Mouse (Mus musculus): ENCODE results near the gene Cd47. TPM values are rescaled to one million over a fixed set of nuclear protein-coding genes. Genes with fewer than 3 reads are reported as not detected.
A peak's percentile ranks its signal among the peaks of the same experiment; 100 is the strongest.

Cd47 gene
- total RNA-seq, 2 experiments from 2014 or later: 57.3 to 58.4 TPM

DNA sequence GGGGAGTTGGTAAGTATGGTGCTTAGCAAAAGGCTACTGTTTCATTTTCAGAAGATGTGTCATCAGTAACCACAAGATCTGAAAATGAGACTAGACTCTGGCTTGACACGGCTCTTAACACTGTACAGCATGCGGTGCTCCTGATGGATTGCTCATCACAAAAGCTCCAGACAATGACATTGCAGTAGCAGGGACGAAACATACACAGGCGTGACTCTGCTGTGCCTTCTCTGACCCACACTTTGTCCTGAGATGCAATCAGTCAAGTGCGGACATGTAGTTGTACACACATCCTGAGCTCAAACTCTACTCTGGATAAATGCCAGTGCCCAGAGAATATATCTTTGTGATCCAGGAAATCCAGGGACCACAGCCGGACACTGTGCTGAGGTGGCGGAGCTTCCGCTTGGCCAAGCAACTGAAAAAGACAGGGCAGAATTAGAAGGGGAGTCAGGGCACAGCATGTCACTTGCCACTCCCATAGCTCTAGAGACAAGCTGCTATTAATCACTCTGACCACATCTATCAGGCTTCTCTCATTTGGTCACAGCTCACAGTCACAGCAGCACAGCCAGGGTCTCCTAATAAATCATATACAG, 151.7 kb downstream of the Cd47 start:
- DNase-seq: no peak

DNA sequence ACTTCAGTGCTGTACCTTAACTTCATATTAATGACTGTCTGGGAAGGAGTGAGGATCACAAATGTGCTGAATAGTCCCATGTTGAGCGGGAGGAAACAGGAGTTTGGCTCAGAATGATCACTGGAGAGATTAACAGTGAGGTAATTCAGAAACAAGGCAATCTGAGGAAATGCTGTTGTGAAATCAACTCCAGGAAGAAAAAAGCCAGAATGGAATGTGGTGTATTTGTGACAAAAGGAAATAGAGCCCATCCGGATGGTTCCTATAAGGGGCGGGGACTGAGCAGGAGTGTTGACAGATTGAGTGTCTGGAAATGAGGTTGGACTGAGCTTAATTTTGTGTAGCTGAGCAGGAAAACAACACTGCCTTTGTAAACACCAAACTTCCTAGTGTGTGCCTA, 153.5 kb downstream of the Cd47 start:
- DNase-seq: peak; percentile 49

DNA sequence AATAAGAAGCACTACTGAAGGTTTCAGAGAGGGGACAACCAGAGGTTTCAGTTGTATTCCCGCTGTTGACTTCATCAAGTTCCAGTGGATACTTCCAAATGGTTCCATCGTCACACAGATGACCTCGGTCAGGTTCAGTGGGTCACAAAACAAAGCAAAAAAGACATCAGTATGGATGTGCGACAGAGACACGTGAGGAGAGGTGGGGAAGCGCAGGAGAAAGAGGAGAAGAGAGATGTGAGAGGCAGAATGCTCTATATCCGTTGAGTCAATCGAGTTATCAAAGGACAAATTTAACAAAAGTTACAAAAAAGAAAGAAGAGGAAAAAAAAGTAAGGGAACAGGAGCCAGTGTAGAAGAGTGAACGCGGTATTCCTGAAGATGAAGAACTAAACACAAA, 154.6 kb downstream of the Cd47 start:
- no peak for DNase-seq

DNA sequence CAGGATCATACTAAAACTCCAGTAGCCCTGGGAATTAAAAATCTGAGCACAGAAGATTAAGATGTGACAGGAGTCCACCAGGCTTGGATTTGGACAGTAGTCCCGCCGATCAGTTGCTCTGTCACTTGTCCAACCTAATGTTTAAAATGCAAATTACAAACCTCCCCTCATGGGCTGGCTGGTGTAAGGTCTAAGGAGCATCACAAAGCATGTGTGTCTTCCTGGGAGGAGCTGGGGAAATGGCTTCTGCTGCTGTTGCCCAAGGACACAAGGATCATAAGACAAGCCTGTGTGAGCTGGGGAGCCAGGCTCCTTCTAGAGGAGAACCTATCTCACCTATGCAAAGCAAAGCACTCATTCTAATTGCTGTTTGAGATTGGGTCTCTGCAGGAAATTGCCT, 155.0 kb downstream of the Cd47 start:
- DNase-seq: no peak

DNA sequence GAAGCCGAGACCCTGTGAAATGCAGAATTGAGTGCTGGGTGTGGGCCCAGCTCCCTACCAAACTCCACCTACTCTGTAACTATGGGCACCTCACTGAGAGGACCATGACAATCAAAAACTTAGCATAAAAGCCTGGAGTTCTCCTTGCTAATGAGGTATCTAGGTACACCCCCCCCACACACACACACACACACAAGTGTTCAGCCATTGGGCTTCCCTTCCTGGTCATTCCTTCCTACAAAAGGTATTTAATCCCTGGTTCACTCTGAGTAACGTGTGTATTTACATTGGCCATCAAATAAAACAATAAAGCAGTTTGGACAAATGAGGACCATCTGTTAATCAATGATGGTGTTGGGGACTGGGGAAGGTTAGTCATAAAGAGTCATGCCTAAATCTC, 155.6 kb downstream of the Cd47 start:
- no peak for DNase-seq

DNA sequence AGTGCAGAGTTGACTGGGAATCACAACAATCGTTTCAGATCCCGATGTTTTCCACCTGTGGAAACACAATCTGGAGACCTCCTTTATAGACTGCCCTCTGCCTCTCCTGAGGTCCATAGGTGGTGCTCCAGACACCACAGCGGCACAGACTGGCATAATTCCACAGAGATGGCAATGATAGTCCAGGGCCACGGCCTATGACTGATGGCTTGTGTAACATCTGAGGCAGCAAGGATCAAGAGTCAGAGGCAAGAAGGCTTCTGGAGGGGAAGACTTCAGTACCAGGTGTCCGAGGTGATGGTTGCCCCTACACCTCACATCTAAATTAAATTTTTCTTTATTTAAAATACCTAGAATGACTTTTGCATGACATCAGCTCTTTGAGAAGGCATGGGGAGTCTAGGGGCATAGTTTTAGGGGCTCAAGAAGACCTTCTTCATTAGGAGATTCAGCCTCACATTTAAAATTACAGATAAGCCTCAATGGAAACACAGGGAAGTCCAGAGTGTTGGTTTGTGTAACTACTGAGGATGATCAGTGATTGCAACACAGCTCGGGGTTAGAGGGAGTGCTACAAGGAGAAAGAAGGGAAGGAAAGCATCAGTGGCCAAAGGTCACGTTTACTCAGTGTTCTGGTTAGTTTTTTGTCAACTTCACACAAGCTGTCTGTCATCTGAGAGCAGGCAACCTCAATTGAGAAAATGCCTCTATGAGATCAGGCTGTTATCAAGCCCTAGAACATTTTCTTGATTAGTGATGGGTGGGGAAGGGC, 156.4 kb downstream of the Cd47 start:
- no peak for DNase-seq

DNA sequence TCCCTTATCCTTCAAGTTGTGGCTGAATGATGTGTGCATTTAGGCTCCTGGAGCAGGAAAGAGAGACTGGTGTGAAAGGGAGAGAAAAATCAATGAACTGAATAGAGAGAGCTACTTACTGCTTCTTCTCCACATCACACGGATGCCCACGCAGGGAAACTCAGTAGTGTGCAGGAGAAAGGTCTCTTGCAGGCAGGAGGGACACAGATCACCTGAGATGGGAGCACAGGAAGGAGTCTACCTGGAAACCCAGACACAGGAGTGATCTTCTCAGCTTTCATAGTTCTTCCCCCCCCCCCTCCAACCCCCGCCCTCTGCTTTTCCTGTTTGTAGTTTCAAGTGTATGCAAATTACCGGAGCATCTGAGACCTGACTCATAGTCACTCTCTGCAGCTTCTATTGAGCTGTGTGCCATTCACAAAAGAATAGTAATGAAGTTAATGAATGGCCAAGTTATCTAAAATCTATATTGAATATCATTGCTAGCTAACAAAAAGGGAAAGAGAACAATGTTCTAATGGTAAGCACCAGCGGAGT, 158.6 kb downstream of the Cd47 start:
- no peak for DNase-seq

DNA sequence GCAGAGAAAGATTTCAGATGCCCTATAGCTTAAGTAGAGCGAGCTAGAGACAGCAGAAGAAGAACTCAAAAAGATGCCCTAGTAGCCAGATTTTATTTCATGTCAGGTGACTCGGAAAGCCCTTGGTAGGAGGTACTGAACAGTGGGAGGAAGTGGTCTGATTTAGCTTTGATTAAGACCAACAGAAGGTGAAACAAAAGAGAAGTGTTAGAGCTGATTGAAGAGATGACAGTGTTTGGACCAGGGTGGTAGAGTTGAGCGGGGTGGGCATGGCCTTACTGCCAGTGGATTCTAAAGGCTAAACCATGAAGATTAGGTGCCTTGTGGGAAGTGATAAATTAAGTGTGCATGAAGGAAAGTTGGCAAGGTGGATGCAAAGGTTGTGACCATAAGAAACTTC, 162.0 kb downstream of the Cd47 start:
- no peak for DNase-seq

DNA sequence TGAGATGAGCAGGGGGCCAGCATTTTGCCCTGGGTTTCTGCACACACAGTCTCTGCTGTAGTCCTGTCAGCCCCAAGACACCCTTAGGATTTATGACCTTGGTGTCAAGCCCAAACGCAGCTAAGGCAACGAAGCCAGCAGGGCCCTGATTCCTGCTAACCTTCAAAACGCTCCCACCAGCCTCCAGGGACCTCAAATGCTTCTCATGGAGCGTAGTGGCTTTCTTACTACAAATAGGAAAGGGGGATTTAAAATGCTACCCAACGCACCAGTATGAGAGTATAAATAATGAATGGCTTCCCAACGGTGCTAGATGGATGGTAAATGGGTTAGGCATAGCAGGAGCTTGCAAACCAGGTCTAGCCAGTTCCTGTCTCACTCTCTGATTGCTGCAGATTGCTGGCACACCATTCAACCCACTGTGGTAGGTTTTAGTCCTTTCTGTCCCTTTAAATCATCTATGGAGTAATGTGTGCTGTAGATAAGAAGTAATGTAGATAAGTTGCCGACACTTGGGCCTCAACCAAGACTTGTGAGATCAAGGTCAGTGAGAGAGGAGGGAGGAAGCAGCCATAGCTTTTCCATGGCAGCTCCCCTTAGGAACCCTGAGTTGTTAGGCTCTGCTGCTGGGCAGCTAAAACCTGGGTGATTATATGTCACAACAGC, 164.1 kb downstream of the Cd47 start:
- no peak for DNase-seq

Other genes with a start within 250 kb of the Cd47 start
- 10 to 100 TPM; 13.9 to 16.7 TPM for gene Ift57, start 101.3 kb upstream of the Cd47 start, total RNA-seq (2021)